In genomic region chr2:123813950-123814337, GRCm38 (mm10) we compare ENCODE assay signal across 17 mouse cellular contexts.
DNase-seq lines count a peak whose midpoint lies in the region; ATAC-seq lines count a peak whose summit lies in the region.
"Had no signal": no experiment of that assay in that cellular context is flagged by ENCODE, and none has a peak within 500 bp of the region (broad histone marks: within the 10 kb centered on the region; RNA-seq: fewer than 3 reads in every experiment).

No protein-coding gene starts in this region.

- H3K9ac ChIP-seq in embryonic facial prominence, embryonic 14.5 days (ENCODE audit: low read depth, low read length) = no peak overlapping the region
- H3K9ac ChIP-seq in forebrain, embryonic 13.5 days = no peak overlapping the region
- H3K9ac ChIP-seq in hindbrain, embryonic 14.5 days = no peak overlapping the region
- 0 out of 2 replicates have a peak overlapping the region, but pooled peaks have one; percentile 4 for H3K9ac ChIP-seq in midbrain, embryonic 15.5 days
- H3K9ac ChIP-seq: lung, embryonic 14.5 days; stomach, embryonic 15.5 days had no signal

- no peaks in the 10 kb centered on the region for H3K9me3 ChIP-seq in embryonic facial prominence, embryonic 14.5 days (ENCODE audit: control insufficient read depth, low read length)
- no peaks in the 10 kb centered on the region for H3K9me3 ChIP-seq in forebrain, embryonic 13.5 days (replicated peaks)
- no peaks in the 10 kb centered on the region for H3K9me3 ChIP-seq in hindbrain, embryonic 14.5 days (ENCODE audit: control insufficient read depth, low read length)
- no peaks in the 10 kb centered on the region for H3K9me3 ChIP-seq in midbrain, embryonic 15.5 days
- H3K9me3 ChIP-seq: stomach, embryonic 15.5 days had no signal

- 56% methylated on average over 3 of the region's 3 CpGs for WGBS in embryonic facial prominence, embryonic 14.5 days
- 11% methylated on average over 3 of the region's 3 CpGs for WGBS in forebrain, embryonic 13.5 days
- 24% methylated on average over 3 of the region's 3 CpGs for WGBS in hindbrain, embryonic 14.5 days
- WGBS in midbrain, embryonic 15.5 days = 12% methylated on average over 3 of the region's 3 CpGs

- H3K27ac ChIP-seq in embryonic facial prominence, embryonic 14.5 days (replicated peaks; ENCODE audit: low read depth, low read length) = no peak overlapping the region
- H3K27ac ChIP-seq in forebrain, embryonic 13.5 days = peak overlapping the region; percentile 53; the same call in 1 of the 2 replicates
- peak overlapping the region; percentile 62 for H3K27ac ChIP-seq in hindbrain, embryonic 14.5 days
- H3K27ac ChIP-seq in midbrain, embryonic 15.5 days = peak overlapping the region; percentile 58
- H3K27ac ChIP-seq: kidney, postnatal 0 days; macrophage; stomach, embryonic 15.5 days had no signal

- H3K4me1 ChIP-seq in embryonic facial prominence, embryonic 14.5 days (ENCODE audit: control insufficient read depth, insufficient read depth, low read length) = no peaks in the 10 kb centered on the region
- peaks cover 22% of the 10 kb centered on the region for H3K4me1 ChIP-seq in forebrain, embryonic 13.5 days
- H3K4me1 ChIP-seq in hindbrain, embryonic 14.5 days (replicated peaks; ENCODE audit: control insufficient read depth, insufficient read depth, low read length) = peaks cover 13% of the 10 kb centered on the region
- peaks cover 13% of the 10 kb centered on the region for H3K4me1 ChIP-seq in midbrain, embryonic 15.5 days
- H3K4me1 ChIP-seq: stomach, embryonic 15.5 days had no signal

- no peaks in the 10 kb centered on the region for H3K27me3 ChIP-seq in embryonic facial prominence, embryonic 14.5 days (replicated peaks; ENCODE audit: control insufficient read depth, insufficient read depth, low read length)
- H3K27me3 ChIP-seq in forebrain, embryonic 13.5 days = no peaks in the 10 kb centered on the region
- no peaks in the 10 kb centered on the region for H3K27me3 ChIP-seq in hindbrain, embryonic 14.5 days (ENCODE audit: control insufficient read depth, insufficient read depth, low read length)
- no peaks in the 10 kb centered on the region for H3K27me3 ChIP-seq in midbrain, embryonic 15.5 days (replicated peaks)
- H3K27me3 ChIP-seq: stomach, embryonic 15.5 days had no signal

- DNase-seq in embryonic facial prominence, embryonic 14.5 days (ENCODE audit: low spot score) = no peak
- no peak for DNase-seq in hindbrain, embryonic 14.5 days (ENCODE audit: low spot score)
- DNase-seq in cerebellum, postnatal 36 days = no peak
- DNase-seq in heart, adult 9 months (ENCODE audit: low spot score in 2 of 2) = no peak
- no peak for DNase-seq in kidney, postnatal 4 days
- DNase-seq: gastrocnemius, postnatal 10 days; thymus, postnatal 25 days had no signal

- H3K36me3 ChIP-seq in embryonic facial prominence, embryonic 14.5 days (ENCODE audit: control insufficient read depth, insufficient read depth, low read length) = no peaks in the 10 kb centered on the region
- H3K36me3 ChIP-seq in forebrain, embryonic 13.5 days (ENCODE audit: poor library complexity, severe bottlenecking) = no peaks in the 10 kb centered on the region
- no peaks in the 10 kb centered on the region for H3K36me3 ChIP-seq in hindbrain, embryonic 14.5 days (replicated peaks; ENCODE audit: control insufficient read depth, insufficient read depth)
- no peaks in the 10 kb centered on the region for H3K36me3 ChIP-seq in midbrain, embryonic 15.5 days (replicated peaks)
- H3K36me3 ChIP-seq: G1E; stomach, embryonic 15.5 days had no signal

- no peak overlapping the region for H3K4me3 ChIP-seq in embryonic facial prominence, embryonic 14.5 days (ENCODE audit: low read depth, low read length)
- H3K4me3 ChIP-seq in forebrain, embryonic 13.5 days = no peak overlapping the region; the same call in 1 of the 2 replicates
- no peak overlapping the region for H3K4me3 ChIP-seq in hindbrain, embryonic 14.5 days (replicated peaks; ENCODE audit: low read length)
- H3K4me3 ChIP-seq in midbrain, embryonic 15.5 days = 0 out of 2 replicates have a peak overlapping the region, but pooled peaks have one; percentile 1
- H3K4me3 ChIP-seq: stomach, embryonic 15.5 days had no signal

- no peak for ATAC-seq in embryonic facial prominence, embryonic 14.5 days (ENCODE audit: low read depth)
- ATAC-seq in forebrain, embryonic 13.5 days = peak; percentile 62
- peak; percentile 61; the same call in 1 of the 2 replicates for ATAC-seq in hindbrain, embryonic 14.5 days (ENCODE audit: low FRiP score)
- ATAC-seq in midbrain, embryonic 15.5 days (replicated peaks) = peak; percentile 62
- ATAC-seq in monocyte, adult 5-6 weeks (replicated peaks; ENCODE audit: insufficient number of reproducible peaks, low FRiP score, low TSS enrichment, poor library complexity, severe bottlenecking) = no peak
- ATAC-seq: intestine, embryonic 16.5 days had no signal

- H3K4me2 ChIP-seq in embryonic facial prominence, embryonic 14.5 days (ENCODE audit: low read depth, low read length) = peak overlapping the region; percentile 10; the same call in 1 of the 2 replicates
- H3K4me2 ChIP-seq in forebrain, embryonic 13.5 days = peak overlapping the region; percentile 47
- H3K4me2 ChIP-seq in hindbrain, embryonic 14.5 days (replicated peaks) = peak overlapping the region; percentile 37
- peak overlapping the region; percentile 31 for H3K4me2 ChIP-seq in midbrain, embryonic 15.5 days
- H3K4me2 ChIP-seq: liver, embryonic 11.5 days; lung, embryonic 14.5 days; stomach, embryonic 15.5 days had no signal

Comparison
In these comparisons a context has a peak if more than half of its experiments do, and no peak if none do; other contexts are left out.
1. ATAC-seq: peak in forebrain, embryonic 13.5 days (single experiment), hindbrain, embryonic 14.5 days (single experiment) and midbrain, embryonic 15.5 days (single experiment); none in embryonic facial prominence, embryonic 14.5 days (single experiment) and monocyte, adult 5-6 weeks (single experiment).
2. Peak in every context shown above with its lines, with median percentiles within 50 percentile points of each other: H3K4me2 ChIP-seq.